Mouse (Mus musculus): ENCODE measurements at regions not wholly inside any gene's neighbourhood (a gene's known extent, or its start where the extent isn't known, plus 50 kb on each side); places are given as distances from the start of the nearest gene placed in this dataset.
"Not testable (repeated sequence)": the region's sequence is repeated elsewhere in the genome, so short reads cannot be mapped to it uniquely, and the experiment has no call there.

DNA sequence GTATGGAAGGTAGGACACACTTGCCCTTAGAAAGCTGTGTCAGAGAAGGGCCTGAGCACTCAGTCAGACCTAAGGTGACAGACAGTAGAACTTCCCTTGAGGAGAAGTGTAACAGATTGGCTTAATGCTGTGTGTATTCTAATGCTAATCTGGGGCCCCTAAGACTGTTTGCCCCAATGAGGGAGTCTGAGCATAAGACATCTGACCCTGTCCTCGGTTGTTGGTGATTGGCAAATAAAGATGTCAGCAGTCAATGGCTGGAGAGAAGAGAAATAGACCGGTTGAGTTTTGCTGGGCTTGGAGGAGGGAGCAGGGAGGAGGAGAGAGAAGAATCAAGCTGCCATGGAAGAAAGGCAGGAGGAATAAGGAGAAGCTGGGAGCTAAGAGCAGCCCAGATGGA lies 147.0 kb upstream of the Rxfp2 start:
- no peaks in the 10 kb centered on the region for H3K9me3 ChIP-seq (replicated peaks; ENCODE audit: control insufficient read depth, low read length)
- H3K27ac ChIP-seq (ENCODE audit: low read depth, low read length), result no peak overlapping the region
- H3K27me3 ChIP-seq (replicated peaks; ENCODE audit: control insufficient read depth, insufficient read depth, low read length), result no peaks in the 10 kb centered on the region
- WGBS, result 18% methylated on average over 2 of the region's 2 CpGs
- H3K4me1 ChIP-seq (ENCODE audit: control insufficient read depth, insufficient read depth, low read length), result no peaks in the 10 kb centered on the region
- no peak overlapping the region for H3K4me3 ChIP-seq (ENCODE audit: low read depth, low read length)
- no peak for ATAC-seq
- H3K9ac ChIP-seq (ENCODE audit: low read length), result no peak overlapping the region
- no peaks in the 10 kb centered on the region for H3K36me3 ChIP-seq (ENCODE audit: control insufficient read depth, insufficient read depth, low read length)
- no peak overlapping the region for H3K4me2 ChIP-seq (ENCODE audit: low read length)
- DNase-seq (ENCODE audit: low spot score), result no peak

DNA sequence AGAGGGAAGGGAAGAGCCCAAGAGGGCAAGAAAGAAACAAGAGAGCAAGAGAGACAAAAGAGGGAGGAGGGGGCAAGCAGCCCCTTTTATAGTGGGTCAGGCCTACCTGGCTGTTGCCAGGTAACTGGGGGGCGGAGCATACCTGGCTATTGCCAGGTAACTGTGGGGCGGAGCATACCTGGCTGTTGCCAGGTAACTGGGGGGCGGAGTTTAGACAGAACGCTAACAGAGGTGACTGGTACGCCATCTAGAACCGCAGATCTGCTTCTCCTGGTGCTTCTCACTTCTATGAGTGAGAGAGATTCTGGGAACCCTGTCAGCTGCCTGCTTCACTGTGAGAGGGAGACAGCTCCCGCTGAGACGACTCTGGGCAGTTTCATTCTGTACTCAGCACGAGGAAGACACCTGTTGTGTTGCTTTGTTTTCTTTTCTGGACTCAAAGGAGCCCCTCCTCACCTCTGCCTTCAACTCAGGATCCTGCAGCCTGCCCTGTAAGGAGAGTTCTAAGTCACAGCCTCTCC lies 144.9 kb upstream of the Rxfp2 start:
- Histone ChIP-seq H3K36me3 (ENCODE audit: control insufficient read depth, insufficient read depth, low read length) (no peaks in the 10 kb centered on the region), H3K4me2 (ENCODE audit: low read length) (no peak overlapping the region), H3K9ac (ENCODE audit: low read length) (no peak overlapping the region), H3K4me1 (ENCODE audit: control insufficient read depth, insufficient read depth, low read length) (no peaks in the 10 kb centered on the region), H3K4me3 (ENCODE audit: low read depth, low read length) (no peak overlapping the region), H3K27ac (ENCODE audit: low read depth, low read length) (no peak overlapping the region), H3K9me3 (replicated peaks; ENCODE audit: control insufficient read depth, low read length) (no peaks in the 10 kb centered on the region), H3K27me3 (replicated peaks; ENCODE audit: control insufficient read depth, insufficient read depth, low read length) (no peaks in the 10 kb centered on the region)
- ATAC-seq (no peak), DNase-seq (ENCODE audit: low spot score) (no peak)
- 29% methylated on average over 9 of the region's 9 CpGs for WGBS

DNA sequence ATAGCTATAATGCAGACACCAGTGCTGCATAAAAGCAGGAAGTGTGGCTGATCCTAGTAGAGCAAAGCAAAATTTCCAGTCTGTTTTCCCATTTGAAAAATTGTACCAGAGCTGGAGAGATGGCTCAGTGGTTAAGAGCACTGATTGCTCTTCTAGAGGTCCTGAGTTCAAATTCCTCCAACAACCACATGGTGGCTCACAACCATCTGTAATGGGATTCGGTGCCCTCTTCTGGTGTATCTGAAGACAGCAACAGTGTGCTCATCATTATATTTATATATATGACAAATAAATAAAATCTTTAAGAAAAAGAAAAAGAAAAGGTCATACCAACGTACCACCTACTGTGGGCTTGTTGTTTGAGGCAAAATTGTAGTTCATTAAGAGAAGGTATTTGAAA lies 144.1 kb upstream of the Rxfp2 start:
- Histone ChIP-seq H3K27ac (ENCODE audit: low read depth, low read length) (no peak overlapping the region), H3K9me3 (replicated peaks; ENCODE audit: control insufficient read depth, low read length) (no peaks in the 10 kb centered on the region), H3K27me3 (replicated peaks; ENCODE audit: control insufficient read depth, insufficient read depth, low read length) (no peaks in the 10 kb centered on the region), H3K4me1 (ENCODE audit: control insufficient read depth, insufficient read depth, low read length) (no peaks in the 10 kb centered on the region), H3K4me3 (ENCODE audit: low read depth, low read length) (no peak overlapping the region), H3K9ac (ENCODE audit: low read length) (no peak overlapping the region), H3K4me2 (ENCODE audit: low read length) (no peak overlapping the region), H3K36me3 (ENCODE audit: control insufficient read depth, insufficient read depth, low read length) (no peaks in the 10 kb centered on the region)
- 85% methylated on average over 2 of the region's 2 CpGs for whole genome bisulfite sequencing
- ATAC-seq, result no peak
- no peak for DNase-seq (ENCODE audit: low spot score)

DNA sequence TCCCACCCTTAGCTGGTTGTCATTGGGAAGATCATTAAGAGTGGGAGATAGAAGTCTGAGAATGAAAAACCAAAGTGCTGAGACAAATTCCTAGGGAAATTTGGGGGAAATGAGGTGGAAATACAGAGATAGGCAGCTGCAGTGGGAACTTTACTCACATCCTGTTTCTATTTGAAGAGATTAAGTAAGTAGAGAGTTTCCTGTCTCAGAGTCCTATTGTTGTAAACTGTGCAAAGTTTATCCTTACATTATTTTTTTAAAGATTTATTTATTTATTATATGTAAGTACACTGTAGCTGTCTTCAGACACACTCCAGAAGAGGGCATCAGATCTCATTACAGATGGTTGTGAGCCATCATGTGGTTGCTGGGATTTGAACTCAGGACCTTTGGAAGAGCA lies 126.0 kb upstream of the Rxfp2 start:
- not testable (repeated sequence) for H3K9me3 ChIP-seq (replicated peaks; ENCODE audit: control insufficient read depth, low read length); H3K9ac ChIP-seq (ENCODE audit: low read length); H3K4me1 ChIP-seq (ENCODE audit: control insufficient read depth, insufficient read depth, low read length); ATAC-seq; H3K27ac ChIP-seq (ENCODE audit: low read depth, low read length); H3K4me2 ChIP-seq (ENCODE audit: low read length); H3K27me3 ChIP-seq (replicated peaks; ENCODE audit: control insufficient read depth, insufficient read depth, low read length); DNase-seq (ENCODE audit: low spot score); H3K36me3 ChIP-seq (ENCODE audit: control insufficient read depth, insufficient read depth, low read length); H3K4me3 ChIP-seq (ENCODE audit: low read depth, low read length)

DNA sequence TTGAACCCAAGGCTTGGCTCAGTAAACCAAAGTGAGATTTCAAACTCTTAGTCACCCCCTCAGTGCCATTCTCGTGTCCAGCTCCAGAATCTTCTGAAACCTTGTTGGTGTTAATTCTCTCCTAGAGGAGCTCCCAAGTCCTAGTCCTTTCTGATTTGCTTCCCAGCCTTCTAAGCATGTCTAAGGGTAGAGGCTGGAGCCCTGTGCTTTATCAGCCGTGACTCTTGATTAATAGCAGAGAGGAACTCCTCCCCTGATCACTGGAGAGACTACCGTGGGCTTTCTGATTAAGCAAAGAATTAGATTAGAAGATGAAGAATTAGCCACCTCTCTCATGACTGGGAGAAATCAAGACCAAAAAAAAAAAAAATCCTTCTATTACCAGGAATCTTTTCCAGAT lies 111.5 kb upstream of the Rxfp2 start:
- 77% methylated on average over 3 of the region's 3 CpGs for WGBS
- no peak overlapping the region for H3K4me3 ChIP-seq (ENCODE audit: low read depth, low read length)
- no peak for ATAC-seq

DNA sequence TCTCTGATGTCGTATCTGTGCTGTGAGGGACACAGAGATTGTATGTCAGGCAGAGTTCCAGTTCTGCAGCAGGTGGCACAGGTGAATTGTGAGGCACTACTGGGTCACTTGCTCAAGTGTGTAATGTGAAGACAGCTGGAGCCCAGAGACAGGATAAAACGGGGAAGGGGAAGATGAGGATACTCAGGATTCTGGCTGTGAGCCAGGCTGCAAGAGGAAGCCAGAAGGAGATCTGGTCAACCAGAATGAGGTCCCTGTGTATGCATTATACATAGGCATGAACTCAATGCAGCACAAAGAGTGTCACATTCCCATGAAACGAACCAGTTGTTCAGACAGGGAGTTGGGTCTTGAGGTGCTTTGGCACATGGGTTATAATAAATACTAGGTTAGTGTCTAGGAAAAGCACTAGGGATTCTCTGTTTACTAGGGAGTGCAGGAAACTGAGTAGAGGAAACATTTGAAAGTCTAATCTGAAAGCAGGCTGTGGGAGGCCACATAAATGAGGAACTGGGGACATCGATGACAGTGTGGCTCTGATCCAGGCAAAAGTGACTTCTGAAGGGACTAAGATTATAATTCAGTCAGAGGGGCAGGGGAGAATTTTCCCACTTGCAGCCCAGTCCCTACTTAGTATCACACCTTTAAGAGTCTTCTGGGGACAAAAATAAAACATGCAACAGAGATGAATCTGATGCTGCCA lies 109.9 kb upstream of the Rxfp2 start:
- no peak overlapping the region for H3K27ac ChIP-seq (ENCODE audit: low read depth, low read length)
- no peaks in the 10 kb centered on the region for H3K9me3 ChIP-seq (replicated peaks; ENCODE audit: control insufficient read depth, low read length)
- H3K36me3 ChIP-seq (ENCODE audit: control insufficient read depth, insufficient read depth, low read length), result no peaks in the 10 kb centered on the region
- ATAC-seq (no peak), DNase-seq (ENCODE audit: low spot score) (no peak)
- WGBS, result 70% methylated on average over 4 of the region's 4 CpGs
- no peaks in the 10 kb centered on the region for H3K4me1 ChIP-seq (ENCODE audit: control insufficient read depth, insufficient read depth, low read length)
- H3K4me3 ChIP-seq (ENCODE audit: low read depth, low read length), result no peak overlapping the region
- H3K4me2 ChIP-seq (ENCODE audit: low read length), result no peak overlapping the region
- no peak overlapping the region for H3K9ac ChIP-seq (ENCODE audit: low read length)
- H3K27me3 ChIP-seq (replicated peaks; ENCODE audit: control insufficient read depth, insufficient read depth, low read length), result no peaks in the 10 kb centered on the region

More for the DNA sequence above, 111.5 kb upstream of the Rxfp2 start:
- no peak for DNase-seq (ENCODE audit: low spot score)
- Histone ChIP-seq H3K27ac (ENCODE audit: low read depth, low read length) (no peak overlapping the region), H3K36me3 (ENCODE audit: control insufficient read depth, insufficient read depth, low read length) (no peaks in the 10 kb centered on the region), H3K4me1 (ENCODE audit: control insufficient read depth, insufficient read depth, low read length) (no peaks in the 10 kb centered on the region), H3K9ac (ENCODE audit: low read length) (no peak overlapping the region), H3K27me3 (replicated peaks; ENCODE audit: control insufficient read depth, insufficient read depth, low read length) (no peaks in the 10 kb centered on the region), H3K9me3 (replicated peaks; ENCODE audit: control insufficient read depth, low read length) (no peaks in the 10 kb centered on the region), H3K4me2 (ENCODE audit: low read length) (no peak overlapping the region)

DNA sequence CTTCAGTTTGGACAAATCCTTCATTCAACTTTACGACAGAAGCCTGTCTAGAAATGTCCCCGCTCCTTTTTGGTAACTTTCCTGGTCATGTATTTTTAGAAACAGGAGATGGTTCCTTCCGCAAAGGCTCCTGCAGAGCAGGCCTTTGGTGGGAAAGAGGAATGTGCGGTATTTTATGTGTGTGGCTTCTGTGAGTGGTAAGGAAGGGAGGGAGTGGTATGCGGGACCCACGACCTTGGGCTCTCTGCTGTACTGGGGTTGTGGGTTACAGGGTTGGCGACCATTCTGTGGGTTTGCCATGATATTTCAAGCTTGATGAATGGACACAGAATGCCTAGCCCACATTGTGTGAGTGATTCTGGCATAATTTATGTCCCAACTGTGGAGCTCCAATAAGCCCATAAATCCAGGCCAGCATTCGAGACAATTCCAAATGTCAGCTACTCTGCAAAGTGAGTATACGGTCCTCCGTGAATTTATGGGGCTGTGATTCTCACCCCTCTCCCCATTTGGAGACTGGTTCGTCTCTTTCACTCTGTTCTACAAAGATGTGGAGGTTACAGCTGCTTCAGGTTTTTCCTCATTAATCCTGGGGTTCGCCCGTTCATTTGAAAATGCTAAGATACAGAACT lies 109.3 kb upstream of the Rxfp2 start:
- ATAC-seq (no peak), DNase-seq (ENCODE audit: low spot score) (no peak)
- H3K9ac ChIP-seq (ENCODE audit: low read length), result no peak overlapping the region
- 82% methylated on average over 13 of the region's 13 CpGs for WGBS
- no peaks in the 10 kb centered on the region for H3K27me3 ChIP-seq (replicated peaks; ENCODE audit: control insufficient read depth, insufficient read depth, low read length)
- H3K9me3 ChIP-seq (replicated peaks; ENCODE audit: control insufficient read depth, low read length), result no peaks in the 10 kb centered on the region
- no peaks in the 10 kb centered on the region for H3K4me1 ChIP-seq (ENCODE audit: control insufficient read depth, insufficient read depth, low read length)
- H3K27ac ChIP-seq (ENCODE audit: low read depth, low read length), result no peak overlapping the region
- H3K36me3 ChIP-seq (ENCODE audit: control insufficient read depth, insufficient read depth, low read length), result no peaks in the 10 kb centered on the region
- H3K4me3 ChIP-seq (ENCODE audit: low read depth, low read length), result no peak overlapping the region
- H3K4me2 ChIP-seq (ENCODE audit: low read length), result no peak overlapping the region

DNA sequence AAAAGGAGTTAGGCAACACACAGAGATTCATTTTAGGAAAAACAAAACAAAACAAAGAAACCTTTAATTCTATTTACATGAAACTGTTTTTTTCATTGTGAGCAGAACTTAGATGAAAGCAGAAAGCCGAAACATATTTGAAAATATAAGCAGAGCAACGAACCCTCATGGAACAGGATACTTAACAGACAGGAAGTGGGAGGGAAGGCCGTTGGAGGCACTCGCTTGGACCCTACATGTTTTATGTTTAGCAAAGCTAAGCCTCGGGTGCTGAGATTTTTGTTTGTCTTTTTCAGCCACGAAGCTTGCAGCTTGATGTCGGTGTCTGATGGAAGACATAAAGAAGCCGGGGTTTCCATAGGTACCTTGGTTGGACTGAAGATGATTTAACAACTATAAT lies 108.5 kb upstream of the Rxfp2 start:
- ATAC-seq, result no peak
- no peaks in the 10 kb centered on the region for H3K9me3 ChIP-seq (replicated peaks; ENCODE audit: control insufficient read depth, low read length)
- 56% methylated on average over 8 of the region's 8 CpGs for WGBS
- H3K4me1 ChIP-seq (ENCODE audit: control insufficient read depth, insufficient read depth, low read length), result no peaks in the 10 kb centered on the region
- no peak overlapping the region for H3K27ac ChIP-seq (ENCODE audit: low read depth, low read length)
- H3K4me2 ChIP-seq (ENCODE audit: low read length), result no peak overlapping the region
- H3K9ac ChIP-seq (ENCODE audit: low read length), result no peak overlapping the region
- H3K4me3 ChIP-seq (ENCODE audit: low read depth, low read length), result no peak overlapping the region
- DNase-seq (ENCODE audit: low spot score), result no peak
- no peaks in the 10 kb centered on the region for H3K27me3 ChIP-seq (replicated peaks; ENCODE audit: control insufficient read depth, insufficient read depth, low read length)
- no peaks in the 10 kb centered on the region for H3K36me3 ChIP-seq (ENCODE audit: control insufficient read depth, insufficient read depth, low read length)

DNA sequence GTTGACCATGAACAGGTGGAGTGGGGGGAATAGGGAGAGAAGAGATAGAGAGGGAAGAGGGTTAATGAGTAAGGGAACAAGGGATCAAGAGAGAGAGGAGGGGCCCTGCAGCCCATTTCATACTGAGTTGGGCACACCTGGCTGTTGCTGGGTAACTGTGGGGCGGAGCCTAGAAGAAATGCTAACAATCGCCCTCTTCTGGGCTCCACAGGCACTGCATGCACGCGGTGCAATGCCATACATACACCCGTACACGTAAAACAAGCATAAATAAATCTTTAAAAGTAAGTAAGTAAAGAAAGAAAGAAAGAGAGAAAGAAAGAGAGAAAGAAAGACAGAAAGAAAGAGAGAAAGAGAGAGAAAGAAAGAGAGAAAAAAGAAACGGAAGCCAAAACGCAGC lies 106.5 kb upstream of the Rxfp2 start:
- no peak overlapping the region for H3K4me3 ChIP-seq (ENCODE audit: low read depth, low read length)
- no peak overlapping the region for H3K4me2 ChIP-seq (ENCODE audit: low read length)
- ATAC-seq (no peak), DNase-seq (ENCODE audit: low spot score) (no peak)
- H3K27me3 ChIP-seq (replicated peaks; ENCODE audit: control insufficient read depth, insufficient read depth, low read length), result no peaks in the 10 kb centered on the region
- no peaks in the 10 kb centered on the region for H3K36me3 ChIP-seq (ENCODE audit: control insufficient read depth, insufficient read depth, low read length)
- no peak overlapping the region for H3K9ac ChIP-seq (ENCODE audit: low read length)
- 85% methylated on average over 8 of the region's 8 CpGs for WGBS
- H3K9me3 ChIP-seq (replicated peaks; ENCODE audit: control insufficient read depth, low read length), result no peaks in the 10 kb centered on the region
- H3K4me1 ChIP-seq (ENCODE audit: control insufficient read depth, insufficient read depth, low read length), result no peaks in the 10 kb centered on the region
- H3K27ac ChIP-seq (ENCODE audit: low read depth, low read length), result no peak overlapping the region

Data from forebrain, embryonic 14.5 days (tissue).